Mouse (Mus musculus): Measurements from ENCODE around the gene Xlr. TPM values are rescaled to one million over a fixed set of nuclear protein-coding genes. Genes with fewer than 3 reads are reported as not detected.
"Not testable (repeated sequence)": the region's sequence is repeated elsewhere in the genome, so short reads cannot be mapped to it uniquely, and the experiment has no call there.

Gene Xlr
- 3.1 and 4.3 TPM in 2 replicates for total RNA-seq (2015)
- 1.9 and 4.0 TPM in 2 replicates for total RNA-seq (2017)

GRCm38 (mm10) chrX:53797519-53797918 lies at the start of gene Xlr:
Xlr (minus strand) TSS chrX:53797706.
- not testable (repeated sequence) for ATAC-seq (ENCODE audit: poor library complexity, severe bottlenecking)

GRCm38 (mm10) chrX:53799074-53799473 lies 1.6 kb upstream of the Xlr start:
- no peak for ATAC-seq (ENCODE audit: poor library complexity, severe bottlenecking)

GRCm38 (mm10) chrX:53776276-53776675 lies 21.2 kb downstream of the Xlr start, which contains the start of gene Zfp36l3:
Zfp36l3 (minus strand) TSS chrX:53776394.
- ATAC-seq (ENCODE audit: poor library complexity, severe bottlenecking): no peak

GRCm38 (mm10) chrX:53757736-53758135 lies 39.8 kb downstream of the Xlr start, which contains the start of gene 1700013H16Rik:
1700013H16Rik (minus strand) TSS chrX:53757831.
- no peak for ATAC-seq (ENCODE audit: poor library complexity, severe bottlenecking)

DNA sequence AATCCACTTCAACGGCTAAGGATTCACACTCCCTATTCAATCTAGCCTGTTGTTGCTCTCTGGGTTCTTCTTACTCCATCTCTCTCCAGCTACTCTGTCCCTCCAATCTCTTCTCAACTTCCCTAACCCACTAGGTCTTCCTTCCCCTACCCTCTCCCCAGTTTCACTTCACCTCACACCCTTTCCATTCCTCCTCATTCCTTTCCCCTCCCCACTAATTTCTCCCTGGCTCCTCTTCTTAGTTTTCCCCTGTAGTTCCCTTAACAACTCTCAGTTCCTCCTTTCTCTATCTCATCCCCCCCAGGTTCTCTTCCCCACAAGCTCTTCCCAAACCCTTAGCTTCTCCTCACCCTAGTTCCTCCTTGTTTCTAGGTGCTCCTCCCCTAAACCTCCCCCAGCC lies 44.7 kb downstream of the Xlr start:
- peak; percentile 72 for ATAC-seq (ENCODE audit: poor library complexity, severe bottlenecking)

- ATAC-seq (ENCODE audit: poor library complexity, severe bottlenecking): peak; percentile 57
Measured at GRCm38 (mm10) chrX:53728967-53729366, 68.5 kb downstream of the Xlr start.

Other genes with a start within 250 kb of the Xlr start
- gene Rtl8c, start 189.7 kb downstream of the Xlr start, total RNA-seq (2015): 2.5 TPM in 1 of 2 replicates, not detected in the other
- gene Rtl8c, start 189.7 kb downstream of the Xlr start, total RNA-seq (2017): not detected in 2 replicates
- not detected in 2 replicates for gene Gm14597, start 188.7 kb downstream of the Xlr start, total RNA-seq (2015)
- not detected in 2 replicates for gene Gm14597, start 188.7 kb downstream of the Xlr start, total RNA-seq (2017)
- gene Rtl8a, start 154.0 kb downstream of the Xlr start, total RNA-seq (2015): 7.3 and 7.4 TPM in 2 replicates
- 5.0 and 6.3 TPM in 2 replicates for gene Rtl8a, start 154.0 kb downstream of the Xlr start, total RNA-seq (2017)
- gene Rtl8b, start 127.3 kb downstream of the Xlr start, total RNA-seq (2015): 13.1 and 14.1 TPM in 2 replicates
- gene Rtl8b, start 127.3 kb downstream of the Xlr start, total RNA-seq (2017): 4.0 and 5.0 TPM in 2 replicates
- gene 4930502E18Rik, start 72.9 kb downstream of the Xlr start, total RNA-seq (2015): not detected in 2 replicates
- gene 4930502E18Rik, start 72.9 kb downstream of the Xlr start, total RNA-seq (2017): not detected in 2 replicates
- gene 1700013H16Rik, start 39.9 kb downstream of the Xlr start, total RNA-seq (2015): not detected in 2 replicates
- gene 1700013H16Rik, start 39.9 kb downstream of the Xlr start, total RNA-seq (2017): not detected in 2 replicates
- gene Zfp36l3, start 21.3 kb downstream of the Xlr start, total RNA-seq (2015): not detected in 2 replicates
- not detected in 2 replicates for gene Zfp36l3, start 21.3 kb downstream of the Xlr start, total RNA-seq (2017)